Comparison of ENCODE assay signal across 19 mouse cellular contexts in the genomic region with DNA sequence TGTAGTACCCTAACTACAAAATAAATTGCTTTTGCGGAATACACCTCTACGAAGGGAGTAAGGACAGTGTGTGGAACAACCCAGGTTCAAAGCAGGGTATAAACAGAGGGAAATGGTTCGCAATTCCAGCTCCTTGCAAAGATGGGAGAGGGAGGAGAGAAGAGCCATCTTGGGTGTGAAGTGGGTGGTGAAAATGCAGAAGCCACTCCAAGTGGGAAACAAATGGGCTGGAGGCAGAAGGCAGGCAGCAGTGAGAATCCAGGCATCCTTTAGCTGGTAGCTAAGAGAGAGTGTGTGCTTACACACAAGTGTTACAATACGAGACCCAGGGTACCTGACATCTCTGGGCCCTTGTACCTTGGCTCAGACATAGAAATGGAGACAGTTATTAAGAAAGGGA.
A peak's percentile ranks its signal among the peaks of the same experiment; 100 is the strongest.
DNase-seq lines count a peak whose midpoint lies in the region; ATAC-seq lines count a peak whose summit lies in the region.
"Had no signal": no experiment of that assay in that cellular context is flagged by ENCODE, and none has a peak within 500 bp of the region (broad histone marks: within the 10 kb centered on the region; RNA-seq: fewer than 3 reads in every experiment).

No protein-coding gene starts in this region.

- intact Hi-C loops in left cerebral cortex, postnatal 14 days (cut with DNase I): no loop called here
- intact Hi-C loops in left cerebral cortex, postnatal 10 days (cut with DNase I): no loop called here

- no peak overlapping the region for H3K4me3 ChIP-seq in embryonic facial prominence, embryonic 15.5 days (replicated peaks)
- no peak overlapping the region for H3K4me3 ChIP-seq in embryonic facial prominence, embryonic 10.5 days
- H3K4me3 ChIP-seq: heart, embryonic 12.5 days; myocyte; neural tube, embryonic 13.5 days had no signal

- H3K4me2 ChIP-seq in embryonic facial prominence, embryonic 15.5 days (replicated peaks): no peak overlapping the region
- H3K4me2 ChIP-seq: heart, embryonic 12.5 days; liver, embryonic 11.5 days; neural tube, embryonic 13.5 days had no signal

- H3K27ac ChIP-seq in embryonic facial prominence, embryonic 15.5 days (replicated peaks): peak overlapping the region; percentile 56
- no peak overlapping the region for H3K27ac ChIP-seq in embryonic facial prominence, embryonic 10.5 days (replicated peaks)
- H3K27ac ChIP-seq: hindbrain, postnatal 0 days; macrophage; neural tube, embryonic 13.5 days had no signal

- peaks cover 30% of the 10 kb centered on the region for H3K4me1 ChIP-seq in embryonic facial prominence, embryonic 15.5 days
- peaks cover 23% of the 10 kb centered on the region for H3K4me1 ChIP-seq in embryonic facial prominence, embryonic 10.5 days
- H3K4me1 ChIP-seq: heart, embryonic 12.5 days had no signal

- no peak overlapping the region for H3K9ac ChIP-seq in embryonic facial prominence, embryonic 15.5 days
- H3K9ac ChIP-seq: heart, embryonic 12.5 days; liver, postnatal 0 days; neural tube, embryonic 13.5 days had no signal

- no peaks in the 10 kb centered on the region for H3K27me3 ChIP-seq in embryonic facial prominence, embryonic 15.5 days
- no peaks in the 10 kb centered on the region for H3K27me3 ChIP-seq in embryonic facial prominence, embryonic 10.5 days (replicated peaks; ENCODE audit: low read depth, poor library complexity, severe bottlenecking)

- no peak for ATAC-seq in embryonic facial prominence, embryonic 15.5 days (ENCODE audit: insufficient number of reproducible peaks, low FRiP score, low TSS enrichment, low read depth)
- ATAC-seq: hindbrain, postnatal 0 days; liver, postnatal 0 days; lung, postnatal 0 days; midbrain, embryonic 16.5 days had no signal

- DNase-seq in embryonic facial prominence, embryonic 10.5 days (ENCODE audit: low spot score): no peak
- DNase-seq in frontal cortex, adult 2 months (ENCODE audit: extremely low spot score in 1 of 2, low spot score in 1 of 2): peak; percentile 40 to 69
- DNase-seq in frontal cortex, postnatal 25 days (ENCODE audit: low spot score in 2 of 2): no peak
- DNase-seq in left cerebral cortex, postnatal 14 days (ENCODE audit: low spot score in 2 of 2): peak; percentile 39 to 43
- no peak for DNase-seq in left cerebral cortex, postnatal 10 days (ENCODE audit: extremely low spot score in 1 of 2, low spot score in 2 of 2)
- peak; percentile 42 for DNase-seq in right cerebral cortex, postnatal 25 days
- no peak for DNase-seq in urinary bladder, adult 18-20 months (ENCODE audit: low spot score in 2 of 2)
- DNase-seq: liver, postnatal 0 days; retina, postnatal 1 day; spleen, adult 18-20 months had no signal

- no peaks in the 10 kb centered on the region for H3K36me3 ChIP-seq in embryonic facial prominence, embryonic 15.5 days
- H3K36me3 ChIP-seq in embryonic facial prominence, embryonic 10.5 days (replicated peaks): no peaks in the 10 kb centered on the region
- H3K36me3 ChIP-seq: heart, embryonic 12.5 days; neural tube, embryonic 13.5 days had no signal

- H3K9me3 ChIP-seq in embryonic facial prominence, embryonic 15.5 days (replicated peaks): no peaks in the 10 kb centered on the region
- H3K9me3 ChIP-seq in embryonic facial prominence, embryonic 10.5 days: no peaks in the 10 kb centered on the region
- H3K9me3 ChIP-seq: heart, embryonic 12.5 days; neural tube, embryonic 13.5 days had no signal

- 87% methylated on average over 4 of the region's 4 CpGs for WGBS in embryonic facial prominence, embryonic 15.5 days
- 91% methylated on average over 4 of the region's 4 CpGs for WGBS in embryonic facial prominence, embryonic 10.5 days

Comparison
In these comparisons a context has a peak if more than half of its experiments do, and no peak if none do; other contexts are left out.
1. DNase-seq: peak in frontal cortex, adult 2 months (2 of 2), left cerebral cortex, postnatal 14 days (2 of 2) and right cerebral cortex, postnatal 25 days (single experiment); none in embryonic facial prominence, embryonic 10.5 days (single experiment), frontal cortex, postnatal 25 days (0 of 2), left cerebral cortex, postnatal 10 days (0 of 2) and urinary bladder, adult 18-20 months (0 of 2).